In the genomic region with DNA sequence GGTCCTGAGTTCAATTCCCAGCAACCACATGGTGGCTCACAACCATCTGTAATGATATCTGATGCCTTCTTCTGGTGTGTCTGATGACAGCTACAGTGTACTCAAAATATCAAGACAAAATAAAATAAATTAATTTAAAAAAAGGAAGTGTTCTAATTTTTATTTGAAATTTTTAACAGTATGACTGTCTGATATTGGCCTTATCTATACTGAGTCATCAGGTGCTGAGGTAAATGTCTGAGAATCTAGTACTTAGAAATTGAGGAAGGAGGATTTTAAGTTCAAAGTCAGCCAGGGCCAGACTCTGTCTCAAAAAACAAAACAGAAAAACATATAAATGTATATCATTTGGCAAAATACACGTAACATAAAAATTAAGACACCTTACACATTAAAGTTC, we compare ENCODE assay signal across 17 mouse cellular contexts.
"Had no signal": no experiment of that assay in that cellular context is flagged by ENCODE, and none has a peak within 500 bp of the region (broad histone marks: within the 10 kb centered on the region; RNA-seq: fewer than 3 reads in every experiment).

No protein-coding gene starts in this region.

- H3K9ac ChIP-seq: neural tube, embryonic 12.5 days; neural tube, embryonic 13.5 days; neural tube, embryonic 15.5 days; stomach, embryonic 15.5 days had no signal

- H3K27me3 ChIP-seq: neural tube, embryonic 12.5 days; neural tube, embryonic 13.5 days; neural tube, embryonic 15.5 days; stomach, embryonic 15.5 days had no signal

- H3K9me3 ChIP-seq: neural tube, embryonic 12.5 days; neural tube, embryonic 13.5 days; neural tube, embryonic 15.5 days; stomach, embryonic 15.5 days had no signal

- H3K4me1 ChIP-seq: neural tube, embryonic 12.5 days; neural tube, embryonic 13.5 days; neural tube, embryonic 15.5 days; stomach, embryonic 15.5 days had no signal

- DNase-seq: retina, postnatal 1 day; right cerebral cortex, adult 18-20 months; right cerebral cortex, postnatal 14 days; right cerebral cortex, postnatal 25 days; right cerebral cortex, postnatal 4 days; spleen, adult 18-20 months; thymus, adult 18-20 months; thymus, adult 2 months; thymus, postnatal 14 days; thymus, postnatal 25 days; thymus, postnatal 36 days; thymus, postnatal 4 days had no signal

- H3K27ac ChIP-seq: neural tube, embryonic 12.5 days; neural tube, embryonic 13.5 days; neural tube, embryonic 15.5 days; stomach, embryonic 15.5 days; stomach, postnatal 0 days had no signal

- H3K4me3 ChIP-seq: neural tube, embryonic 12.5 days; neural tube, embryonic 13.5 days; neural tube, embryonic 15.5 days; stomach, embryonic 15.5 days had no signal
